Comparison of ENCODE assay signal across 9 mouse cellular contexts in the genomic region with DNA sequence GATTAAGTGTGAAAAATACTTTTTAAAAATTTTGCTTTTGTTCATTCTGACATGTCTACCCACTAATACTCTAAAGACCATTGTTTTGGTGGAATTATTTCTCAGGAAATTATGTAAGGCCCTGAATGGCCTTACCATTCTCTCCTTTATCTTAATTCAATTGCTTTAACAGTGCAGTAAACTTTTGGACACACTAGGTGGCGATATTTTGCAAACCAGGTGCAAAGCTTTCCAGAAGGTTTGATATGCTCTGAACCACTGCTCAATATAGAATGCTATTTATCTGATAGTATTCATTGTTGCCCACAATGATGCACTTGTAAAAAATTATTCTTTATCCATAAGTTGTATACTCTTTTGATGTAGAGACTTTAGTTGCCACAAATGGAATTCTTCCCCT. TPM values are rescaled to one million over a fixed set of nuclear protein-coding genes. Genes with fewer than 3 reads are reported as not detected.
DNase-seq lines count a peak whose midpoint lies in the region; ATAC-seq lines count a peak whose summit lies in the region.
"Had no signal": no experiment of that assay in that cellular context is flagged by ENCODE, and none has a peak within 500 bp of the region (broad histone marks: within the 10 kb centered on the region; RNA-seq: fewer than 3 reads in every experiment).

No protein-coding gene starts in this region.

- no peaks in the 10 kb centered on the region for H3K9me3 ChIP-seq in kidney, embryonic 16.5 days (ENCODE audit: low read length)
- H3K9me3 ChIP-seq: limb, embryonic 15.5 days had no signal

- no peak for ATAC-seq in kidney, embryonic 16.5 days (ENCODE audit: low FRiP score, low TSS enrichment)
- peak; percentile 51 for ATAC-seq in CD4-positive, CD25-positive, alpha-beta regulatory T cell, adult 4 months
- ATAC-seq in granulocyte monocyte progenitor cell, adult 5-6 weeks (replicated peaks; ENCODE audit: poor library complexity, severe bottlenecking) = peak; percentile 72; the same call in 1 of the 2 replicates

- no peak overlapping the region for H3K9ac ChIP-seq in kidney, embryonic 16.5 days (replicated peaks; ENCODE audit: low read length)
- H3K9ac ChIP-seq: limb, embryonic 15.5 days had no signal

- H3K4me3 ChIP-seq in kidney, embryonic 16.5 days (ENCODE audit: low read length) = no peak overlapping the region
- H3K4me3 ChIP-seq: limb, embryonic 15.5 days had no signal

- peak; percentile 1 to 39 for DNase-seq in adrenal gland, postnatal 36 days
- no peak for DNase-seq in adrenal gland, adult 18-20 months (ENCODE audit: low spot score in 2 of 2)
- DNase-seq in kidney, postnatal 14 days = peak; percentile 26
- DNase-seq in urinary bladder, postnatal 25 days (ENCODE audit: low spot score) = no peak
- DNase-seq in testis, postnatal 10 days (ENCODE audit: low spot score) = no peak

- H3K27me3 ChIP-seq in kidney, embryonic 16.5 days (ENCODE audit: insufficient read depth, low read length) = no peaks in the 10 kb centered on the region
- H3K27me3 ChIP-seq: limb, embryonic 15.5 days had no signal

- H3K36me3 ChIP-seq in kidney, embryonic 16.5 days (ENCODE audit: insufficient read depth, low read length) = no peaks in the 10 kb centered on the region
- H3K36me3 ChIP-seq: limb, embryonic 15.5 days had no signal

- H3K4me1 ChIP-seq in kidney, embryonic 16.5 days (ENCODE audit: insufficient read depth, low read length) = no peaks in the 10 kb centered on the region
- H3K4me1 ChIP-seq: limb, embryonic 15.5 days had no signal

- H3K4me2 ChIP-seq in kidney, embryonic 16.5 days (replicated peaks; ENCODE audit: low read depth, low read length) = no peak overlapping the region
- H3K4me2 ChIP-seq: limb, embryonic 15.5 days had no signal

- 5% methylated on average over 1 of the region's 1 CpGs for WGBS in kidney, embryonic 16.5 days

- no peak overlapping the region for H3K27ac ChIP-seq in kidney, embryonic 16.5 days (ENCODE audit: low read length)
- H3K27ac ChIP-seq: limb, embryonic 15.5 days had no signal

RNA-seq across cellular contexts. Expression of a gene that starts 59.9 kb away (rescaled TPM):
- 10 to 100 TPM in 1 of 2 experiments, 1 to 10 TPM in 1; 8.9 to 13.3 TPM for total RNA-seq in adrenal gland, postnatal 36 days (2021)
- 1 to 10 TPM; 5.1 to 7.1 TPM for total RNA-seq in adrenal gland, adult 18-20 months (2021)
- polyA plus RNA-seq in kidney, embryonic 16.5 days (2015; fragmentation: Nextera tagmentation; extraction: Ambion mirVana) = 10.8 and 11.0 TPM in 2 replicates
- polyA plus RNA-seq in CD4-positive, CD25-positive, alpha-beta regulatory T cell, adult 4 months (2017; shearing (Covaris generic)) = under 1 TPM; 0.44 to 0.89 TPM
- 1.5 and 2.0 TPM in 2 replicates for total RNA-seq in granulocyte monocyte progenitor cell, adult 5-6 weeks (2014; fragmentation: Nextera tagmentation)
- 1.5 and 1.6 TPM in 2 replicates for total RNA-seq in granulocyte monocyte progenitor cell, adult 5-6 weeks (2017)

Comparison
In these comparisons a context has a peak if more than half of its experiments do, and no peak if none do; other contexts are left out.
1. DNase-seq: peak in adrenal gland, postnatal 36 days (2 of 2) and kidney, postnatal 14 days (single experiment); none in adrenal gland, adult 18-20 months (0 of 2), urinary bladder, postnatal 25 days (single experiment) and testis, postnatal 10 days (single experiment).